Mouse (Mus musculus) thymus, adult 2 months (tissue): Measurements from ENCODE around the gene Dusp6.

ENCODE experiments used
- CTCF ChIP-seq: fragments of 200-500 bp; IDR thresholded peaks from 2 replicates; pipeline ENCODE4 v1.5.1; 2012; ENCODE audit warnings: mild to moderate bottlenecking, control low read depth, low read length, moderate library complexity, borderline replicate concordance; ENCODE audit not compliant: control insufficient read depth, poor library complexity, insufficient read depth; ENCODE audit errors: extremely low read depth
- POLR2A ChIP-seq: fragments of 200-500 bp; IDR thresholded peaks from 2 replicates; pipeline ENCODE4 v1.6.1; 2012; ENCODE audit warnings: mild to moderate bottlenecking, low read length, control low read depth, moderate library complexity; ENCODE audit not compliant: control insufficient read depth, poor library complexity, insufficient read depth; ENCODE audit errors: extremely low read depth

DNA sequence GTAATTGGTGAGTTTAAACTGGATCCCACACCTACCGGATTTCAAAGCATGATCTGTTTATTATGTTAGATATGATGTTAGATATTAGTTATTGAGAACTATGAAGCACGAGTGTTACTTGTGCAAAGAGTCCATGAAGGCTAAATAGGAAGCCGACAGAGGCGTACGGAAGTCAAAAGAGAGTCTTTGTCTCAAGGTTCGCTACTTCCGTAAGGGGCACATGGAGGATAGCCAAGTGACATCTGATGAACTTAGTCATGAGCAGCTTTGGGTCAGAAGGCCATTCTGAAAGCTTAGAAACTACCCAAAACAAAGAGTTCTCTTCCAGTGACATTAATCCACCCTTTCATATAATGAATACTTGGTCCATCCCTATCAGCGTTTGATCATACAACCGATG, 27.9 kb upstream of the Dusp6 start:
- TF ChIP-seq POLR2A (no peak), CTCF (no peak)
